Mouse (Mus musculus): Measurements from ENCODE around the gene Tsnaxip1.

DNA sequence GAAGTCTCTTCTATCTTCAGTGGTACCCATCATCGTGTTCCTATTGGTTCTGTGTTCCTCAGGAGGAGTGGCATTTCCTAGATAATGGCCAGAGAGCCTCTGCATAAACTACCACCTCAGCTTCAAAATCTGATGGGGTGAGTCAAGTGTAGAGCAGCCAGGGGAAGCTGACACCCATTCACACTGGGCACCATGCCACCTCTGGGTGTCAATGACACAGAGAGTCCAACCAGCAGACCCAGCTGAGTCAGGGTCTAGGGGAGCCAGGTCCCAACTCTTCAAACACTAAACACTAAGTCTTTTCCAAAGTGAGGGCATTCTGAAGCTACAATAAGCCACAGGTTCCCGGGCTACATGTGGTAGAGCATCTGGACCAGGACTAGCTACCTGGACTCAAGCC, 19.1 kb upstream of the Tsnaxip1 start:
- TF ChIP-seq POLR2A (IDR thresholded peaks at IDR 0.05; ENCODE audit: low read depth, low read length) (no peak), CTCF (conservative IDR thresholded peaks at IDR 0.05; ENCODE audit: insufficient read depth, insufficient read length, low read depth, low read length) (no peak)
